Mouse (Mus musculus): ENCODE measurements around the gene Agk.

- TF ChIP-seq CTCF (IDR thresholded peaks at IDR 0.05; ENCODE audit: extremely low read depth, insufficient read depth, low read length) (no peak), POLR2A (IDR thresholded peaks at IDR 0.05; ENCODE audit: extremely low read depth, insufficient read depth, low read length) (no peak)
These were observed 105.3 kb downstream of the Agk start for GRCm38 (mm10) chr6:40430251-40430650.

Measured in cortical plate, adult 2 months (tissue).